Mouse (Mus musculus): ENCODE measurements at regions not wholly inside any gene's neighbourhood (a gene's known extent, or its start where the extent isn't known, plus 50 kb on each side); places are given as distances from the start of the nearest gene placed in this dataset.
"Not testable (repeated sequence)": the region's sequence is repeated elsewhere in the genome, so short reads cannot be mapped to it uniquely, and the experiment has no call there.

GRCm38 (mm10) chr10:111589186-111589585, 83.1 kb downstream of the Phlda1 start:
- DNase-seq (ENCODE audit: low spot score in 2 of 2): no peak

GRCm38 (mm10) chr10:111592416-111593149, 86.5 kb downstream of the Phlda1 start:
- DNase-seq (ENCODE audit: low spot score in 2 of 2): no peak

- no peak for DNase-seq (ENCODE audit: low spot score in 2 of 2)
Measured at GRCm38 (mm10) chr10:111593280-111593679, 87.2 kb downstream of the Phlda1 start.

DNA sequence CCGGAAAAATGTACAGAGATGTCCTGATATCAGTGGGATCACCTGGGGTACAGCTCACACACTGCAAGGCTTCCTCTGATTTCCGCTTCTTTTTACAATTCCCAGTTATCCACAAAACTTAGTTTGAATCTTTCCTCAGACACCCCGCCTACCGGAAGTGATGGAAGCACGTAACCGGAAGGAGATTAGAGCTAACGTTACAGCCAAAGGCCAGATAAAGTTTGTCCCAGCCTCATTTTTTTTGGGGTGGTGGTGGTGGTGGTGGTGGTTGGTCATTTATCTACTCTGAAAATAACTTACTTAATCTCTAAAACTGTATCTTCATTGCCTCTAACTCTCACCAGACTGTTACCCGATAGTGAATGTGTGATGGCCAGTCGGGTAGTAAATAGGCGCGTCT, 88.1 kb downstream of the Phlda1 start:
- no peak for DNase-seq (ENCODE audit: low spot score in 2 of 2)

GRCm38 (mm10) chr10:111594651-111595050, 88.6 kb downstream of the Phlda1 start:
- DNase-seq (ENCODE audit: low spot score in 2 of 2): no peak

DNA sequence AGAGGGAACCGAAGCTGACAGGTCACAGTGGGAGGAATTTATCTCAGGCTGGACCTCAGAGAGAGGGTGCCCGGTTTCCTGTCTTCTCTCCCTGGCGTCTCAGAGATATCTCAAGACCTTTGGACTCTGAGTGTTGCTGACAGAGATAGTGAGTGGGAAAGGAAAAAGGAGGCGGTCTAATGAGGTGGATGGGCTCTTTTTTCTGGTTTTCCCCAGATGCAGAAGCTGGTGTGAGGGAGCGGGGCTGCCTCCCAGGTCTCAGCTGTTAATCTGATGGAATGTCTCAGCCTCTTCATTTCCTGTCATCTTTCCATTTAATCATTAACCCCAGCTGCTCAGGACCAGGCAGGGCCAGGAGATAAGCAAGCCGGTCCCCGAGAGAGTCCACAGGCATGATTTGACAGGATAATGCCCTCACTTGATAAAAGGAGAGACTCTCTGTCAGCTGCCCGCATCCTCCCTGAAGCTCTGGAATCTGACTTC, 89.5 kb downstream of the Phlda1 start:
- DNase-seq (ENCODE audit: low spot score in 2 of 2): no peak

- DNase-seq (ENCODE audit: low spot score in 2 of 2): no peak
Measured at GRCm38 (mm10) chr10:111598650-111599049, 92.6 kb downstream of the Phlda1 start.

DNA sequence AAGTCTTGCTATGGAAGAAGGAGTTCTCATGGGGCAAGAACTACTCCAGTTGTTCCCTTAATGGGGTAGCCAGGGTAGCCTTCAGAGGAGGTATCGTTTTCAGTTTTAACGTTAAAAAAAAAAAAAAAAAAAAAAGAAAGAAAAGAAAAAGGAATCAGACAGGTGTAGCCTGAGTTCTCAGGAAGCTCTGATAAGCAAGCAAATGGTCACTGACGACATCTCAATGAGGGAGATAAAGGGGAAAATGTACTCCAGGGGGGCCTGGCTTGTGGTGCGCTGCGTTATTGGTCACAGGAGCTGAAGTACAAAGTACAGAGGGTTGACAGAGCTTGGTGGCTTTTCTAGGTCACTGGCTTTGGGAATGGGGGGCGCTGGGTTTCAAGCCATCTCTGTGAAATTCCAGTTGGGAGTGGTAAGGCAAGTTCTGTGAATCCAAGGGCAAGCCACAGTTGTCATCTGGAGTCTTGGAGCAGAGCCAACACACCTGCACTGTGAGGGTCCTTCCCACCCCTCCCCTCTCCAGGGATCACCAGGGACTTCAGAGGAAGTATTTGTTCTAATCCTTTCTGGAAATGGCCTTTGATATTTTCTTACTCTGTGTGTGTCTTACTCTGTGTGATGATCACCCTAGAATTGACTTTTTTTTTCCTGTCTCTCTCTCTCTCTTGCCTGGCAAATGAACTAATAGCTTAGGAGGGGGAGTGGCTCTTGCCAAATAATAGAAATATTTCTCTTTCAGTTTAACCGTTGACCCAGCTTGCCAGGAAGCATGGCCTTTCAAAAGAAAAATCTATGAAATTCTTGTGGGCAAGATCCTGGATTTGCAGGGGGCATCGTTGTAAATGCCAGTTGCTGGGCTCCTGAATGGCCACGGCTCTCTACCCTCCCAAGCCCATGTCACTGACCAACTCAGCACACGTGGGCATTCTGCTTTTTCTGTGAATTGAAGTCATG, 93.5 kb downstream of the Phlda1 start:
- DNase-seq (ENCODE audit: low spot score in 2 of 2): no peak

DNA sequence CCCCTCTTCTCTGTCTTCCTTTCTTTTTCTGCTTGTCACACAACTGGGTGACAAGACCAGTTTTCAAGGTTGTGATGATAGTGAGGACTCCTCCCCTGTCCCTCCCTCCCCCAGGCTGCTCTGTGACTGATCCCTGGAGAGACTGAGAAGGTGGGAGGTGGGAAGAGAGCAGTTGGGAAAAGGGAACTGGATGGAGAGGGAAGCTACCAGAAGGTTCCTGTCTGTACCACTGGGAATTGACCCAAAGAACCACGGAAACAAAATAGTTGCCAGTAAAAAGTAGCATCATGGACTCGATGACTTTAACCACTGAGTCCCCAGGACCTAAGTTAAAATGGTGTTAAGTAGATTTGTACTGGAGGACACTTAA, 94.2 kb downstream of the Phlda1 start:
- DNase-seq (ENCODE audit: low spot score in 2 of 2): peak; percentile 4 to 17

GRCm38 (mm10) chr10:111600677-111601099, 94.6 kb downstream of the Phlda1 start:
- DNase-seq (ENCODE audit: low spot score in 2 of 2): peak; percentile 42 to 73

DNA sequence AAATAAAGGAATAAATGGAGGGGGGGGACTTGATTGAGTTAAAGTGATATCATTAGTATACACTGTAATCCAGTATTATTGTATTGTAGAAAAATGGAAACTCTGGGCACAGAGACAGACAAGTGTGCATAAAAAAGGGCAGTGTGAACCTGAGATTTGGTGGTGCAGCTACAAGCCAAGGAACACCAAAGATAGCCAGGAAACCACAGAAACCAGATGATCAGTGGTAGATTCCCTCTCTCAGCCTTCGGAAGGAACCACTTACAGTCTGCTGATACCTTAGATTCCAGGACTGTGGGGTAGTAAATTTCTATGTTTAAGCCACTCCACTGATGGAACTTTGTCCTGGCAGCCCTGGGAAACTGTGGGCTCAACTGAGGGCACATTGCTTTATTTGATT, 97.1 kb downstream of the Phlda1 start:
- no peak for DNase-seq (ENCODE audit: low spot score in 2 of 2)

DNA sequence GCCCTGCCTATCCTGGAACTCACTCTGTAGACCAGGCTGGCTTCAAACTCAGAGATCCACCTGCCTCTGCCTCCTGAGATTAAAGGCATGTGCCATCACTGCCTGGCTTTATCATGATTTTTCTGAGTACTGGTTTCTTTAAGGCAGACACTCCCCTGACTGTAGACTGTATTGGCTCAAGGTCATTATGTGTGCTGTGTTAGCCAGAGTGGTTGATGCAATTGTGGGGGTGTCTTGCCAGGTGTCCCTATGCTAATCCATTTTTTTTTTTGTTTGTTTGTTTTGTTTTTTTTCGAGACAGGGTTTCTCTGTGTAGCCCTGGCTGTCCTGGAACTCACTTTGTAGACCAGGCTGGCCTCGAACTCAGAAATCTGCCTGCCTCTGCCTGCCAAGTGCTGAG, 101.3 kb downstream of the Phlda1 start:
- DNase-seq (ENCODE audit: low spot score in 2 of 2): not testable (repeated sequence)

DNA sequence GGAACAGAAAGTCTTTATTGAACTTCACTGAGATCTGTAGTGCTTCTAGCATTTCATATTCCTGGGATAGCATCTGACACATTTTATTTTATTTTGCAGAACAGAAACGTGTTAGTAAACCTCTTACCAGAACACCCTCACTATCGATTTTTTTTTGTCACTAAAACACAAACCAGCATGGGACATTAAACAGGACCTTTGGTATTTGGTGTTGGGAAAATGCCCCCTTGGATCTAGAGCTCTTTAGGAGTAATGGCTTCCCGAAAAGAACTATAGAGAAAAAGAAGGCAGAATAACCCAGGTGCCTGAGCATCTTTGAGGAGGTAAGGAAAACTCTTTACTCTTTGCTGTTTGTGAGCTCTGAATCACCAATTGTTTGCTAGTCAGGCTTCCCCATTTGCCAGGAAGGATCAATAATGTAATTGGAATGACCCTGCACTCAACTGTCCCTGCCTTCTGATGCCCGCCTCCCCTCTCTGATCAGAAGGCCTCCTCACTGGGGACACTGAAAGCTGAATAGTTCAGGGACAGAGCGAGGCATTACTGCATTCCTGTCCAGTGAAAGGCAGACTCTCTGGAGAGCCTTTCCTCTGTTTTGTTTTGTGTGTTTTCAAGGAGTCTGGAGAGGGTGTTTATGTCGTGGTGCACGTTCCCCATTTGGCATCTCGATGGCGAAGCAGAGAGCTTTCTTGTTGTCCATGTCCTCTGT, 102.5 kb downstream of the Phlda1 start:
- DNase-seq (ENCODE audit: low spot score in 2 of 2): no peak

- DNase-seq (ENCODE audit: low spot score in 2 of 2): no peak
Measured at GRCm38 (mm10) chr10:111609889-111610288, 103.8 kb downstream of the Phlda1 start.

DNA sequence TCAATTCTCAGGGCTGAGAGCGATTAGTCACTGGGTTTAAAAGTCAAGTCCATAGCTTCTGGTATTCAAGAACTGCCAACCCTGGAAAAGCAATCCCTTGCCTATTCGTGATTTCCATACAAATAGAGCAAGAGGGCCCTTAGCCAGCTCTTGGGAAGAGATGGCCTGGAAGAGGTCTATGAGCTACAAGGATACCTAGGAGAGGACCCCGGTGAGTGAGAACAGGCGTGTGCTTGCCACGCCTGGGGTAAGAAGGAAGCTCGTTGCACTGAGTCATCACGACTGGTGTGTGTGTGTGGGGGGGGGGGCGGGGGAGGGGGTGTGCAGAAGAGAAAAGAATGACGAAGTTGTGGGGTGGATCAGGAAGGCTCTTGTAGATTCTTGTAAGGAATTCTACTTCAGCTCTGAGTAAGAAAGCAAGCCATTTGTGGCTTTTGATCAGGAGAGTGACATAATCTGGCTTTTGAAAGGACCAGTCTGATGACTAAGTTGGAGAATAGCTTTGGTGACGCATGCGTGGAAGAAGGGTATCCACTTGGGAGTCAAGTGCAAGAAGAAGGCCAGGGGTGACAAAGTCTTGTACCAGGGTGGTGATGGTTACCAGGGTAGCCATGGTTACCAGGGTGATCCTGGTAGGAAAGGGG, 113.7 kb downstream of the Phlda1 start:
- no peak for DNase-seq (ENCODE audit: low spot score in 2 of 2)

DNA sequence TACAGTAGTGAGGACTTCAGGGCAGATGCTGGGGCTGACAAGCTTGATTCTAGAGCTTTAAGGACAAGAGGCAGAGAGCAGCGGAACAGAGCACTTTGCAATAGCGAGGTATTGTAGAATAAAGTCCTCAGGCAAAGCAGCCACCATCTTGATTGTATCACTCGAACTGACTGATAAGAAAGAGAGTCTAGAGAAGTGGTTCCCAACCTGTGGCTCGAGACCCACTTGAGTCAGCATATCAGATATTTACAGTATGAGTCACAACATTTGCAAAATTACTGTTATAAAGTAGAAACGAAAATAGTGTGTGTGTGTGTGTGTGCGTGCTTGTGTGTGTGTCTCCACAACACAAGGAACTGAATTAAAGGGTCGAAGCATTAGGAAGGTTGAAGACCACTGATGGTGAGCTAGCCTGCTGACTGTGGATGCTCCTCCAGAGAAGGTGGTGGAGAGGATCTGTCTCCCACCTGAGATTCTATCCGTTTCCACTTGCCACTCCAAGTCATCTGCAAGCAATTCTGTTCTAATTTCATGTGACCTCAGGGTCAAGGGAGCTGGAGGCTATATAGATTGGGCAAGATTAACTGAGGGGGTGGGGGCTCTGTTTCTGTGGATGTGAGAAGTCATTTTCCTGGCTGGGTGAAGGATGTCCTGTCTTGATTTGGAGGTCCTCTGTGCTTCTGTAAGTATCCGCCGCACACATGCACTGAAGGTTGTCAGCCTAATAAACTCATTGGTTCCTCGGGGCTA, 115.0 kb downstream of the Phlda1 start:
- DNase-seq (ENCODE audit: low spot score in 2 of 2): no peak

GRCm38 (mm10) chr10:111622789-111623188, 116.7 kb downstream of the Phlda1 start:
- no peak for DNase-seq (ENCODE audit: low spot score in 2 of 2)

GRCm38 (mm10) chr10:111624021-111624420, 117.9 kb downstream of the Phlda1 start:
- no peak for DNase-seq (ENCODE audit: low spot score in 2 of 2)

GRCm38 (mm10) chr10:111624624-111625023, 118.5 kb downstream of the Phlda1 start:
- no peak for DNase-seq (ENCODE audit: low spot score in 2 of 2)

GRCm38 (mm10) chr10:111625573-111625972, 119.5 kb downstream of the Phlda1 start:
- DNase-seq (ENCODE audit: low spot score in 2 of 2): no peak

Data from layer of hippocampus, postnatal 14 days (tissue).